Mouse (Mus musculus) gonadal fat pad, adult 2 months (tissue): ENCODE results near the gene Irf2bpl. TPM values are rescaled to one million over a fixed set of nuclear protein-coding genes. Genes with fewer than 3 reads are reported as not detected.

Experiments
- DNase-seq: peaks from one replicate; pipeline ENCODE4 v3.0.0-alpha.2; 2012; ENCODE audit warnings: low read depth
- polyA plus RNA-seq: library from polyadenylated mRNA; depleted of rRNA; stranded (reverse); fragments of >200 nt; gene quantifications from 2 replicates; pipeline ENCODE4 v1.2.3, GENCODE M21; 2012

Gene Irf2bpl
- polyA plus RNA-seq, 1 experiment, result 24.4 TPM

- DNase-seq, result no peak
These were observed 24.4 kb downstream of the Irf2bpl start for GRCm38 (mm10) chr12:86859924-86860790.

GRCm38 (mm10) chr12:86858983-86859872, 25.4 kb downstream of the Irf2bpl start:
- DNase-seq, result peak; percentile 76

GRCm38 (mm10) chr12:86858498-86858897, 26.1 kb downstream of the Irf2bpl start:
- no peak for DNase-seq

GRCm38 (mm10) chr12:86857290-86857689, 27.3 kb downstream of the Irf2bpl start:
- DNase-seq, result no peak

- DNase-seq, result no peak
These were observed 28.9 kb downstream of the Irf2bpl start for GRCm38 (mm10) chr12:86855670-86856069.

- DNase-seq, result no peak
These were observed 31.1 kb downstream of the Irf2bpl start for GRCm38 (mm10) chr12:86853516-86853915.

GRCm38 (mm10) chr12:86851313-86851712, 33.3 kb downstream of the Irf2bpl start:
- DNase-seq, result no peak

GRCm38 (mm10) chr12:86850746-86851145, 33.9 kb downstream of the Irf2bpl start:
- DNase-seq, result no peak

GRCm38 (mm10) chr12:86849945-86850626, 34.5 kb downstream of the Irf2bpl start:
- no peak for DNase-seq

GRCm38 (mm10) chr12:86842866-86843459, 41.6 kb downstream of the Irf2bpl start:
- DNase-seq, result no peak

- DNase-seq, result no peak
These were observed 44.1 kb downstream of the Irf2bpl start for GRCm38 (mm10) chr12:86840526-86840925.

- DNase-seq, result no peak
These were observed 46.4 kb downstream of the Irf2bpl start for GRCm38 (mm10) chr12:86838181-86838580.

GRCm38 (mm10) chr12:86836431-86837047, 48.1 kb downstream of the Irf2bpl start:
- no peak for DNase-seq

GRCm38 (mm10) chr12:86835899-86836298, 48.7 kb downstream of the Irf2bpl start:
- DNase-seq, result no peak

GRCm38 (mm10) chr12:86834416-86834772, 50.2 kb downstream of the Irf2bpl start:
- DNase-seq, result no peak

GRCm38 (mm10) chr12:86833711-86834415, 50.7 kb downstream of the Irf2bpl start:
- DNase-seq, result no peak

GRCm38 (mm10) chr12:86832551-86833182, 51.9 kb downstream of the Irf2bpl start:
- no peak for DNase-seq

- DNase-seq, result no peak
These were observed 52.7 kb downstream of the Irf2bpl start for GRCm38 (mm10) chr12:86831591-86832550.
